Mouse (Mus musculus): ENCODE measurements around the gene Fchsd2. TPM values are rescaled to one million over a fixed set of nuclear protein-coding genes. Genes with fewer than 3 reads are reported as not detected.

The Fchsd2 gene
- polyA plus RNA-seq, 1 experiment from 2014 or later, result 4.2 TPM

- WGBS (ENCODE audit: insufficient replicate concordance), result 7% methylated on average over 37 of the region's 37 CpGs
- peak overlapping the region; percentile 87 for H3K9ac ChIP-seq
- peak overlapping the region; percentile 91 for H3K27ac ChIP-seq
- peaks cover 7% of the 10 kb centered on the region for H3K36me3 ChIP-seq
- no peaks in the 10 kb centered on the region for H3K27me3 ChIP-seq
- no peaks in the 10 kb centered on the region for H3K9me3 ChIP-seq (replicated peaks)
- DNase-seq (no peak), ATAC-seq (ENCODE audit: low read depth) (peak; percentile 27)
- peak overlapping the region; percentile 80 for H3K4me3 ChIP-seq (replicated peaks)
- H3K4me1 ChIP-seq (replicated peaks), result peaks cover 100% of the 10 kb centered on the region
- peak overlapping the region; percentile 99 for H3K4me2 ChIP-seq
These were observed 227.9 kb downstream of the Fchsd2 start for GRCm38 (mm10) chr7:101320399-101321217.

GRCm38 (mm10) chr7:101321218-101321827 is 228.7 kb downstream of the Fchsd2 start:
- Histone ChIP-seq H3K9ac (peak overlapping the region; percentile 87), H3K27ac (peak overlapping the region; percentile 91), H3K27me3 (no peaks in the 10 kb centered on the region), H3K4me3 (replicated peaks) (peak overlapping the region; percentile 80), H3K4me2 (peak overlapping the region; percentile 99), H3K4me1 (replicated peaks) (peaks cover 99% of the 10 kb centered on the region), H3K36me3 (peaks cover 10% of the 10 kb centered on the region), H3K9me3 (replicated peaks) (no peaks in the 10 kb centered on the region)
- ATAC-seq (ENCODE audit: low read depth) (no peak; the same call in 1 of the 2 replicates), DNase-seq (no peak)
- 2% methylated on average over 61 of the region's 61 CpGs for WGBS (ENCODE audit: insufficient replicate concordance)

GRCm38 (mm10) chr7:101323141-101323594 is 230.5 kb downstream of the Fchsd2 start:
- ATAC-seq (ENCODE audit: low read depth), result peak; percentile 57
- H3K9ac ChIP-seq, result peak overlapping the region; percentile 87
- H3K36me3 ChIP-seq, result peaks cover 18% of the 10 kb centered on the region
- peak overlapping the region; percentile 80 for H3K4me3 ChIP-seq (replicated peaks)
- H3K27me3 ChIP-seq, result no peaks in the 10 kb centered on the region
- DNase-seq, result peak; percentile 41
- no peaks in the 10 kb centered on the region for H3K9me3 ChIP-seq (replicated peaks)
- 33% methylated on average over 4 of the region's 4 CpGs for WGBS (ENCODE audit: insufficient replicate concordance)
- H3K27ac ChIP-seq, result peak overlapping the region; percentile 91
- peaks cover 97% of the 10 kb centered on the region for H3K4me1 ChIP-seq (replicated peaks)
- peak overlapping the region; percentile 99 for H3K4me2 ChIP-seq

- H3K9me3 ChIP-seq (replicated peaks), result no peaks in the 10 kb centered on the region
- peak overlapping the region; percentile 99 for H3K4me2 ChIP-seq
- DNase-seq (no peak), ATAC-seq (ENCODE audit: low read depth) (peak; percentile 11)
- 46% methylated on average over 6 of the region's 6 CpGs for WGBS (ENCODE audit: insufficient replicate concordance)
- H3K9ac ChIP-seq, result peak overlapping the region; percentile 10; the same call in 1 of the 2 replicates
- no peaks in the 10 kb centered on the region for H3K27me3 ChIP-seq
- no peak overlapping the region for H3K4me3 ChIP-seq (replicated peaks)
- peak overlapping the region; percentile 81 for H3K27ac ChIP-seq
- H3K36me3 ChIP-seq, result peaks cover 26% of the 10 kb centered on the region
- H3K4me1 ChIP-seq (replicated peaks), result peaks cover 95% of the 10 kb centered on the region
These were observed 231.7 kb downstream of the Fchsd2 start for GRCm38 (mm10) chr7:101324142-101324962.

GRCm38 (mm10) chr7:101326006-101326405 is 233.3 kb downstream of the Fchsd2 start:
- WGBS (ENCODE audit: insufficient replicate concordance), result 72% methylated on average over 5 of the region's 5 CpGs
- H3K27ac ChIP-seq, result 0 out of 2 replicates have a peak overlapping the region, but pooled peaks have one; percentile 79
- no peak overlapping the region for H3K4me3 ChIP-seq (replicated peaks)
- H3K36me3 ChIP-seq, result peaks cover 42% of the 10 kb centered on the region
- ATAC-seq (ENCODE audit: low read depth) (no peak), DNase-seq (no peak)
- H3K4me2 ChIP-seq, result 0 out of 2 replicates have a peak overlapping the region, but pooled peaks have one; percentile 15
- peak overlapping the region; percentile 35 for H3K9ac ChIP-seq
- H3K9me3 ChIP-seq (replicated peaks), result no peaks in the 10 kb centered on the region
- peaks cover 88% of the 10 kb centered on the region for H3K4me1 ChIP-seq (replicated peaks)
- no peaks in the 10 kb centered on the region for H3K27me3 ChIP-seq

- Histone ChIP-seq H3K9me3 (replicated peaks) (no peaks in the 10 kb centered on the region), H3K9ac (no peak overlapping the region), H3K27ac (no peak overlapping the region), H3K27me3 (no peaks in the 10 kb centered on the region), H3K4me2 (peak overlapping the region; percentile 15), H3K4me1 (replicated peaks) (peaks cover 85% of the 10 kb centered on the region), H3K4me3 (replicated peaks) (no peak overlapping the region), H3K36me3 (peaks cover 44% of the 10 kb centered on the region)
- no peak for ATAC-seq (ENCODE audit: low read depth)
- 61% methylated on average over 5 of the region's 5 CpGs for whole genome bisulfite sequencing (ENCODE audit: insufficient replicate concordance)
- no peak for DNase-seq
These were observed 234.6 kb downstream of the Fchsd2 start for GRCm38 (mm10) chr7:101327263-101327662.

GRCm38 (mm10) chr7:101327786-101328185 is 235.1 kb downstream of the Fchsd2 start:
- ATAC-seq (ENCODE audit: low read depth), result no peak
- H3K27me3 ChIP-seq, result no peaks in the 10 kb centered on the region
- DNase-seq, result no peak
- 73% methylated on average over 2 of the region's 2 CpGs for WGBS (ENCODE audit: insufficient replicate concordance)
- H3K4me2 ChIP-seq, result peak overlapping the region; percentile 15
- no peaks in the 10 kb centered on the region for H3K9me3 ChIP-seq (replicated peaks)
- H3K9ac ChIP-seq, result no peak overlapping the region
- H3K4me1 ChIP-seq (replicated peaks), result peaks cover 83% of the 10 kb centered on the region
- H3K27ac ChIP-seq, result no peak overlapping the region
- no peak overlapping the region for H3K4me3 ChIP-seq (replicated peaks)
- peaks cover 44% of the 10 kb centered on the region for H3K36me3 ChIP-seq

GRCm38 (mm10) chr7:101328621-101329158 is 236.0 kb downstream of the Fchsd2 start:
- Histone ChIP-seq H3K36me3 (peaks cover 47% of the 10 kb centered on the region), H3K9ac (no peak overlapping the region), H3K9me3 (replicated peaks) (no peaks in the 10 kb centered on the region), H3K27ac (no peak overlapping the region), H3K4me2 (no peak overlapping the region), H3K4me3 (replicated peaks) (no peak overlapping the region), H3K4me1 (replicated peaks) (peaks cover 74% of the 10 kb centered on the region), H3K27me3 (no peaks in the 10 kb centered on the region)
- WGBS (ENCODE audit: insufficient replicate concordance), result 73% methylated on average over 4 of the region's 4 CpGs
- ATAC-seq (ENCODE audit: low read depth) (no peak), DNase-seq (no peak)

GRCm38 (mm10) chr7:101329606-101330005 is 236.9 kb downstream of the Fchsd2 start:
- H3K27me3 ChIP-seq, result no peaks in the 10 kb centered on the region
- no peaks in the 10 kb centered on the region for H3K9me3 ChIP-seq (replicated peaks)
- peaks cover 50% of the 10 kb centered on the region for H3K36me3 ChIP-seq
- no peak overlapping the region for H3K4me2 ChIP-seq
- no peak for DNase-seq
- H3K9ac ChIP-seq, result no peak overlapping the region
- WGBS (ENCODE audit: insufficient replicate concordance), result 77% methylated on average over 4 of the region's 4 CpGs
- H3K4me1 ChIP-seq (replicated peaks), result peaks cover 65% of the 10 kb centered on the region
- H3K4me3 ChIP-seq (replicated peaks), result no peak overlapping the region
- no peak for ATAC-seq (ENCODE audit: low read depth)
- no peak overlapping the region for H3K27ac ChIP-seq

- Histone ChIP-seq H3K4me2 (no peak overlapping the region), H3K4me1 (replicated peaks) (peaks cover 65% of the 10 kb centered on the region), H3K27ac (no peak overlapping the region), H3K4me3 (replicated peaks) (no peak overlapping the region), H3K27me3 (no peaks in the 10 kb centered on the region), H3K9me3 (replicated peaks) (no peaks in the 10 kb centered on the region), H3K9ac (no peak overlapping the region), H3K36me3 (peaks cover 51% of the 10 kb centered on the region)
- WGBS (ENCODE audit: insufficient replicate concordance), result 70% methylated on average over 10 of the region's 10 CpGs
- DNase-seq (no peak), ATAC-seq (ENCODE audit: low read depth) (no peak)
These were observed 237.6 kb downstream of the Fchsd2 start for GRCm38 (mm10) chr7:101330074-101330840.
